Mouse (Mus musculus): ENCODE measurements at regions not wholly inside any gene's neighbourhood (a gene's known extent, or its start where the extent isn't known, plus 50 kb on each side); places are given as distances from the start of the nearest gene placed in this dataset.

DNA sequence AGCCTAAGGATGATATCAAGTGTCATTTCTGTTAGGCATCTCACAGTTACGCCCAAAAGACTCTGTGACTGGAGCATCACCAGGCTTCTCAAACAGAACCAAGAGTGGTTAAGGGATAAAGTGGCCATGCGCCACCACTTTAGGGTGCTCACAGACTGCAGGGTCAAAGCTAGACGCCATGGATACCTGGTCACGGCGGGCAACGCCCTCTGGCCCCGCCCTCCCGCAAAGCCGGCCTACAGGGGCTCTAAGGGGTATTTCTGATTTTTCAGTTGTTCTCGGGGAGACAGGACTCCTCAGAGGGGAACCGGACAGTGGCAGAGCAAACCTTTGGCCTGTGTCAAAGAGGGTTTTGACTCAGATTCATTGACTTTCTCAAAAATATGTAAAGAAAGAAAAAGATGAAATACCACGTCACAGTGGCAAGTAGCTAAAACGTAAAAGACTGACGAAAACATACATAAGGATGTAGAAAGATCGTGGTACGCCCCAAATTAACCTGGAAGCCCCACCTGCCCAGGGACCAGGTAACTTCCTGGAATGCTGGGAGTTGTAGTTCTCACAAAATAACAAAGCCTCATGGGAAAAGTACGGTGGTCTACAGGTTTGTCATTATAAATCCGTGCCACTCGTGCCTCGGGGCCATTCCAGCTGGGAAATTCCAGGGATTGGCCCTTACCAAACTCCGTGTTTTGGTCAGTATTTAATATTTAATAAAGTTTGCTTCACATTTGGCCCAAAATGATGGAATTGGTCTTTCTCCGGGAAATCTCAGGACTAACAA is 116.1 kb upstream of the Arid2 start:
- H3K27ac ChIP-seq (ENCODE audit: insufficient read depth, low read depth, low read length) = no peak overlapping the region
- H3K4me1 ChIP-seq (ENCODE audit: control insufficient read depth, insufficient read depth, low read length) = peaks cover 5% of the 10 kb centered on the region
- H3K4me3 ChIP-seq (ENCODE audit: insufficient read depth, low read depth, low read length) = 0 out of 2 replicates have a peak overlapping the region, but pooled peaks have one; percentile 13
- 45% methylated on average over 22 of the region's 22 CpGs for WGBS
- TF ChIP-seq POLR2A (IDR thresholded peaks at IDR 0.05; ENCODE audit: insufficient read depth, low read depth, low read length) (no peak), CTCF (IDR thresholded peaks at IDR 0.05; ENCODE audit: insufficient read depth, low read depth, low read length) (no peak)

DNA sequence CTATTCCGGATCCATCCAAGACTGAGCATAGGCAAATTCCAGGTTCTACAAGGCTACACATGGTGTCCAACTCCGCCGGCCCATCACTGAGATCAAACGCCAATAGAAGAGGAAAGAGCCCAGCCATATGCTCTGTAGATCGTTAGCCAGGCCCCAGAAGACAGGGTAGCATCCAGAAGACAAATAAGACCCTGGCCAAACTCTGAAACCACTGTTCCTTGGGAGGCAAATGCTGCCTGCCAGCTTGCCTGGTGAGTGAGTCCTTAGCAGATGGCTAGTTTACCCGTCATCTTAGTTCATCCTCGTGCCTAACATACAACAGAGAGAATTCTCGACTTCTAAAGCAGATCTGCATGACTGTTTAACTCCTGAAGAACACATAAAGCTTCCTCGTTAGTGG is 109.4 kb upstream of the Arid2 start:
- TF ChIP-seq POLR2A (IDR thresholded peaks at IDR 0.05; ENCODE audit: insufficient read depth, low read depth, low read length) (no peak), CTCF (IDR thresholded peaks at IDR 0.05; ENCODE audit: insufficient read depth, low read depth, low read length) (no peak)
- Histone ChIP-seq H3K4me3 (ENCODE audit: insufficient read depth, low read depth, low read length) (no peak overlapping the region), H3K27ac (ENCODE audit: insufficient read depth, low read depth, low read length) (no peak overlapping the region), H3K4me1 (ENCODE audit: control insufficient read depth, insufficient read depth, low read length) (0 out of 2 replicates have a peak, but pooled peaks cover 2% of the 10 kb centered on the region)
- 71% methylated on average over 9 of the region's 9 CpGs for WGBS

DNA sequence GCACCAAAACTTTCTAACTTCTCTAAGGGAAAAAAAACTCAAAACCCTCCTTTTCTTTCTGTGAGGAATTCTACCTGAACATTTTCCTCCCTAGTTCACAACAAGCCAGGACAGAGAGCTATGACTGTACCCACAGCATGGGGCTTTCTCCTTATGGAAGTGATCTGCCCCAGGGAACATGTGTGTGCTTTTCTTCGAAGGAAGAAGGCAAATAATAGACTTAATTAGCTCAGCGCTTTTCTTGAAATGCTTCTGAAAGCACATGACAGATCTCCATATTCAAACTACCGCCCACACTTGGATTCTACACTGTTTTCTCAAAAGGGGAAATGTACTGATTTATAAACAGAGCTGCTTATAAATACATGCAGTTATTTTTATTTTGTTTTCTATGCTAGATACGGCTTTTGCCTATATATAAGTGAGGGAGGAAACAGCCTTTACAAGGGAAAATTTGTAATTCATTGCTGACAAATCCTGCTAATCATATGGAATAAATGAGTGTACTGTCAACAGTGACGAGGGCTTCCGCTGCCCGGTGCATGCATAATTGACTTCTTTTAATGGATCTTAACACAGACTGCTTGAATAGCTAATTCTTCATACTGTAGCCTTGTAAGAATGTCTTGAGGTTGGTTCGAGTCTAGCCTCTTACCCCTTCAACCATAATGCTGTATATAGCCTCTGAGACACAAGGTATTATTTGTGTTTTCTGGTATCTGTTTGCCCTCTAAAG is 108.8 kb upstream of the Arid2 start:
- WGBS = 28% methylated on average over 8 of the region's 8 CpGs
- TF ChIP-seq POLR2A (IDR thresholded peaks at IDR 0.05; ENCODE audit: insufficient read depth, low read depth, low read length) = no peak
- no peak for TF ChIP-seq CTCF (IDR thresholded peaks at IDR 0.05; ENCODE audit: insufficient read depth, low read depth, low read length)
- Histone ChIP-seq H3K4me3 (ENCODE audit: insufficient read depth, low read depth, low read length) (no peak overlapping the region), H3K4me1 (ENCODE audit: control insufficient read depth, insufficient read depth, low read length) (0 out of 2 replicates have a peak, but pooled peaks cover 2% of the 10 kb centered on the region), H3K27ac (ENCODE audit: insufficient read depth, low read depth, low read length) (no peak overlapping the region)

- no peak overlapping the region for H3K27ac ChIP-seq (ENCODE audit: insufficient read depth, low read depth, low read length)
- H3K4me1 ChIP-seq (ENCODE audit: control insufficient read depth, insufficient read depth, low read length) = 0 out of 2 replicates have a peak, but pooled peaks cover 2% of the 10 kb centered on the region
- 85% methylated on average over 5 of the region's 5 CpGs for WGBS
- no peak overlapping the region for H3K4me3 ChIP-seq (ENCODE audit: insufficient read depth, low read depth, low read length)
- no peak for TF ChIP-seq POLR2A (IDR thresholded peaks at IDR 0.05; ENCODE audit: insufficient read depth, low read depth, low read length)
Measured at GRCm38 (mm10) chr15:96179511-96179910, 107.8 kb upstream of the Arid2 start.

GRCm38 (mm10) chr15:96180036-96180435 is 107.3 kb upstream of the Arid2 start:
- Histone ChIP-seq H3K27ac (ENCODE audit: insufficient read depth, low read depth, low read length) (no peak overlapping the region), H3K4me3 (ENCODE audit: insufficient read depth, low read depth, low read length) (no peak overlapping the region), H3K4me1 (ENCODE audit: control insufficient read depth, insufficient read depth, low read length) (0 out of 2 replicates have a peak, but pooled peaks cover 2% of the 10 kb centered on the region)
- TF ChIP-seq CTCF (IDR thresholded peaks at IDR 0.05; ENCODE audit: insufficient read depth, low read depth, low read length) = no peak
- TF ChIP-seq POLR2A (IDR thresholded peaks at IDR 0.05; ENCODE audit: insufficient read depth, low read depth, low read length) = no peak
- 87% methylated on average over 5 of the region's 5 CpGs for WGBS

DNA sequence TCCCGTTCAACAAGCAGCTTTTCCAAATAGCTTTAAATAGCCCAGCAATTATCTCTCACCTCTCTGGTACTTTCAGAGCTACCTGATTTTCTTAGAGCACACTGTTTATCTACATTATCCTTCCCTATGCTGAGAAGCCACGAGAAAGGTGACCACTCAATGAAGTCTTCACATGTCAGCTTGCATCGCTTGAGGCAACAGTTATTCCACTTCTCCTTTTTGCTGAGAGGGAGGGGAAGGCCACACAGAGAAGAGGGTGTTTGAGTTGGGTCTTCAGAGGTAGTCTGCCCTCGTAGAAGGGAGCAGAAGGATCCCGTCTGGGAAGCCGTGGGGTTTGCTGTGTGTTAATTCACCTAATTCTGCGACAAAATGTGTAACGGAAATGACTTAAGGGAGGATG is 106.3 kb upstream of the Arid2 start:
- no peak for TF ChIP-seq CTCF (IDR thresholded peaks at IDR 0.05; ENCODE audit: insufficient read depth, low read depth, low read length)
- TF ChIP-seq POLR2A (IDR thresholded peaks at IDR 0.05; ENCODE audit: insufficient read depth, low read depth, low read length) = no peak
- H3K4me3 ChIP-seq (ENCODE audit: insufficient read depth, low read depth, low read length) = no peak overlapping the region
- H3K27ac ChIP-seq (ENCODE audit: insufficient read depth, low read depth, low read length) = no peak overlapping the region
- WGBS = 91% methylated on average over 8 of the region's 8 CpGs
- H3K4me1 ChIP-seq (ENCODE audit: control insufficient read depth, insufficient read depth, low read length) = 0 out of 2 replicates have a peak, but pooled peaks cover 2% of the 10 kb centered on the region

DNA sequence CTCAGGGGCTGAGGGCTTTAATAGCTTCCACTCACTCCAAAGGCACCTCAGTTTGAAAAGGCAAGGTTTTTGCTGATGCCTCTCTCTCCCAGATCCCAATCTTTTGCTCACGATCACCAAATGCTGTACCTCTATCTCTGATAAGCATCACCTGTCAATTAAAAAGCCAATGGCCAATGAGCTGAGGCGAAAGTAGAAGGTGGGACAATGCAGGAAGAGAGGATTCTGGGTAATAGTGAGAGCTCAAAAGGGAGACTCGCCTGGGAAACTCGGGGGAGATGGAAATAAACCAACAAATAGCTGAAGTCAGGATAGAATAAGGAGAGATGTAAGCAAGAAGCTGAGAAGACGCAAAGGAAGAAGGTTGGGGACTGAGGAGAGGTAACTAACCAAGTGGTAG is 105.0 kb upstream of the Arid2 start:
- Histone ChIP-seq H3K27ac (ENCODE audit: insufficient read depth, low read depth, low read length) (no peak overlapping the region), H3K4me1 (ENCODE audit: control insufficient read depth, insufficient read depth, low read length) (0 out of 2 replicates have a peak, but pooled peaks cover 2% of the 10 kb centered on the region), H3K4me3 (ENCODE audit: insufficient read depth, low read depth, low read length) (no peak overlapping the region)
- TF ChIP-seq CTCF (IDR thresholded peaks at IDR 0.05; ENCODE audit: insufficient read depth, low read depth, low read length) (no peak), POLR2A (IDR thresholded peaks at IDR 0.05; ENCODE audit: insufficient read depth, low read depth, low read length) (no peak)
- 85% methylated on average over 5 of the region's 5 CpGs for WGBS

DNA sequence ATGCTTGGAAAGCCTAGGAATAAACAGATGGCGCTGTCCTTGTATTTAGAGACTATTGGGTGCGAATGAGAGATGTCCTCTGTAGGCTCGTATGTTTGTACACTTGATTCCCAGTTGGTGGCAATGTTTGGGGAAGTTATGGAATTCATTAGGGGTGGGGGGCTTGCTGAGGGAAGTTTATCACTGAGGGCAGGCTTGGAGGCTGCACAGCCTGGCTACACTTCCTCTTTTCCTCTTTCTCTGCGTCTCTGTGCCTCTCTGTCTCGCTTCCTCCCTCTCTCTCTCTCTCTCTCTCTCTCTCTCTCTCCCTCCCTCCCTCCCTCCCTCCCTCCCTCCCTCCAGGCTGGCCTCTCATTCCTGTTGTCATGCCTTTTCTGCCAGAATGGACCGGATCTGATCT is 104.2 kb upstream of the Arid2 start:
- Histone ChIP-seq H3K27ac (ENCODE audit: insufficient read depth, low read depth, low read length) (no peak overlapping the region), H3K4me1 (ENCODE audit: control insufficient read depth, insufficient read depth, low read length) (no peaks in the 10 kb centered on the region), H3K4me3 (ENCODE audit: insufficient read depth, low read depth, low read length) (no peak overlapping the region)
- WGBS = 86% methylated on average over 6 of the region's 6 CpGs
- TF ChIP-seq POLR2A (IDR thresholded peaks at IDR 0.05; ENCODE audit: insufficient read depth, low read depth, low read length) (no peak), CTCF (IDR thresholded peaks at IDR 0.05; ENCODE audit: insufficient read depth, low read depth, low read length) (no peak)

- Histone ChIP-seq H3K4me3 (ENCODE audit: insufficient read depth, low read depth, low read length) (no peak overlapping the region), H3K27ac (ENCODE audit: insufficient read depth, low read depth, low read length) (no peak overlapping the region), H3K4me1 (ENCODE audit: control insufficient read depth, insufficient read depth, low read length) (no peaks in the 10 kb centered on the region)
- 74% methylated on average over 8 of the region's 8 CpGs for WGBS
- TF ChIP-seq CTCF (IDR thresholded peaks at IDR 0.05; ENCODE audit: insufficient read depth, low read depth, low read length) = no peak
- TF ChIP-seq POLR2A (IDR thresholded peaks at IDR 0.05; ENCODE audit: insufficient read depth, low read depth, low read length) = no peak
Measured at GRCm38 (mm10) chr15:96184666-96185065, 102.7 kb upstream of the Arid2 start.

Data from olfactory bulb, adult 2 months (tissue).